Mouse (Mus musculus) thymus, adult 2 months (tissue): Measurements from ENCODE around the gene Olfr507. TPM values are rescaled to one million over a fixed set of nuclear protein-coding genes. Genes with fewer than 3 reads are reported as not detected.

Experiments used
- DNase-seq: peaks from one replicate; pipeline ENCODE4 v3.0.0; 2021
- H3K27ac ChIP-seq: fragments of 200-500 bp; 2 replicates; pipeline ENCODE4 v1.5.1; 2012; ENCODE audit warnings: low read length, control low read depth; ENCODE audit not compliant: control insufficient read depth, insufficient read depth
- H3K27me3 ChIP-seq: fragments of 200-500 bp; 2 replicates; pipeline ENCODE4 v1.6.1; 2012; ENCODE audit warnings: mild to moderate bottlenecking, low read length, moderate library complexity, mixed read lengths; ENCODE audit not compliant: control insufficient read depth, insufficient read depth
- H3K36me3 ChIP-seq: fragments of 200-500 bp; 2 replicates; pipeline ENCODE4 v1.6.1; 2012; ENCODE audit warnings: mild to moderate bottlenecking, low read length, moderate library complexity; ENCODE audit not compliant: control insufficient read depth, insufficient read depth
- H3K4me1 ChIP-seq: fragments of 200-500 bp; replicated peaks from 2 replicates; pipeline ENCODE4 v1.6.1; 2012; ENCODE audit warnings: low read length; ENCODE audit not compliant: control insufficient read depth, insufficient read depth
- H3K4me3 ChIP-seq: fragments of 200-500 bp; 2 replicates; pipeline ENCODE4 v1.5.1; 2012; ENCODE audit warnings: mild to moderate bottlenecking, low read length, control low read depth, moderate library complexity; ENCODE audit not compliant: control insufficient read depth, insufficient read depth
- CTCF ChIP-seq: fragments of 200-500 bp; IDR thresholded peaks from 2 replicates; pipeline ENCODE4 v1.5.1; 2012; ENCODE audit warnings: mild to moderate bottlenecking, control low read depth, low read length, moderate library complexity, borderline replicate concordance; ENCODE audit not compliant: control insufficient read depth, poor library complexity, insufficient read depth; ENCODE audit errors: extremely low read depth
- POLR2A ChIP-seq: fragments of 200-500 bp; IDR thresholded peaks from 2 replicates; pipeline ENCODE4 v1.6.1; 2012; ENCODE audit warnings: mild to moderate bottlenecking, low read length, control low read depth, moderate library complexity; ENCODE audit not compliant: control insufficient read depth, poor library complexity, insufficient read depth; ENCODE audit errors: extremely low read depth
- WGBS: fragments of 180-500 bp; shearing (Covaris S2); methylation state at CpG from one replicate; pipeline ENCODE4 v1.1.7; 2018; 5-methylcytosine and 5-hydroxymethylcytosine counted together
- polyA plus RNA-seq: library from polyadenylated mRNA; depleted of rRNA; stranded (reverse); fragments of >200 nt; gene quantifications from 2 replicates; pipeline ENCODE4 v1.2.3, GENCODE M21; 2012; rRNA removed

The Olfr507 gene
- polyA plus RNA-seq, 1 experiment = not detected

- Histone ChIP-seq H3K36me3 (no peaks in the 10 kb centered on the region), H3K27me3 (no peaks in the 10 kb centered on the region), H3K27ac (no peak within 1 kb of the TSS), H3K4me3 (no peak within 1 kb of the TSS), H3K4me1 (no peaks in the 10 kb centered on the region)
- no peak for TF ChIP-seq POLR2A
- TF ChIP-seq CTCF = no peak
- no peak for DNase-seq
These were observed 30.2 kb downstream of the Olfr507 start, which contains the start of gene Olfr509 for GRCm38 (mm10) chr7:108651806-108652205. Gene Olfr509, minus strand, starts transcription at chr7:108651906.

- Histone ChIP-seq H3K4me3 (no peak overlapping the region), H3K36me3 (no peaks in the 10 kb centered on the region), H3K4me1 (no peaks in the 10 kb centered on the region), H3K27me3 (no peaks in the 10 kb centered on the region), H3K27ac (no peak overlapping the region)
- DNase-seq = no peak
- TF ChIP-seq CTCF = no peak
- no peak for TF ChIP-seq POLR2A
- 92% methylated on average over 3 of the region's 3 CpGs for WGBS
These were observed 40.8 kb downstream of the Olfr507 start for GRCm38 (mm10) chr7:108662419-108662818.

GRCm38 (mm10) chr7:108666118-108666517, 44.5 kb downstream of the Olfr507 start, which contains the start of gene Olfr510:
Gene Olfr510, plus strand, starts transcription at chr7:108666418.
- DNase-seq = no peak
- no peaks in the 10 kb centered on the region for H3K27me3 ChIP-seq
- no peaks in the 10 kb centered on the region for H3K36me3 ChIP-seq
- H3K4me1 ChIP-seq = no peaks in the 10 kb centered on the region
- H3K4me3 ChIP-seq = no peak within 1 kb of the TSS
- TF ChIP-seq CTCF = no peak
- TF ChIP-seq POLR2A = no peak
- H3K27ac ChIP-seq = no peak within 1 kb of the TSS
- WGBS = 96% methylated on average over 1 of the region's 1 CpGs

- Histone ChIP-seq H3K27me3 (no peaks in the 10 kb centered on the region), H3K4me1 (no peaks in the 10 kb centered on the region), H3K36me3 (no peaks in the 10 kb centered on the region), H3K27ac (no peak overlapping the region), H3K4me3 (no peak overlapping the region)
- DNase-seq = no peak
- 68% methylated on average over 1 of the region's 1 CpGs for WGBS
- TF ChIP-seq CTCF (no peak), POLR2A (no peak)
These were observed 49.4 kb downstream of the Olfr507 start for GRCm38 (mm10) chr7:108671058-108671457.

Other genes starting within 250 kb of the Olfr507 start
- not detected in 2 replicates for gene Olfr495, start 228.6 kb upstream of the Olfr507 start, polyA plus RNA-seq
- gene Olfr497, start 201.4 kb upstream of the Olfr507 start, polyA plus RNA-seq = not detected in 2 replicates
- not detected in 2 replicates for gene Olfr498, start 156.5 kb upstream of the Olfr507 start, polyA plus RNA-seq
- gene Olfr502, start 96.7 kb upstream of the Olfr507 start, polyA plus RNA-seq = not detected in 2 replicates
- not detected in 2 replicates for gene Olfr503, start 77.3 kb upstream of the Olfr507 start, polyA plus RNA-seq
- not detected in 2 replicates for gene Olfr504, start 56.0 kb upstream of the Olfr507 start, polyA plus RNA-seq
- not detected in 2 replicates for gene Olfr506, start 11.0 kb upstream of the Olfr507 start, polyA plus RNA-seq
- not detected in 2 replicates for gene Olfr508, start 8.2 kb downstream of the Olfr507 start, polyA plus RNA-seq
- not detected in 2 replicates for gene Olfr509, start 30.1 kb downstream of the Olfr507 start, polyA plus RNA-seq
- not detected in 2 replicates for gene Olfr510, start 44.6 kb downstream of the Olfr507 start, polyA plus RNA-seq
- gene Olfr512, start 91.5 kb downstream of the Olfr507 start, polyA plus RNA-seq = not detected in 2 replicates
- gene Olfr513, start 129.2 kb downstream of the Olfr507 start, polyA plus RNA-seq = not detected in 2 replicates
- gene Olfr514, start 204.2 kb downstream of the Olfr507 start, polyA plus RNA-seq = not detected in 2 replicates
- gene Olfr516, start 228.7 kb downstream of the Olfr507 start, polyA plus RNA-seq = not detected in 2 replicates